Mouse (Mus musculus) CH12F3 (cell line): ENCODE measurements around the gene 0610010F05Rik.
"Not testable (repeated sequence)": the region's sequence is repeated elsewhere in the genome, so short reads cannot be mapped to it uniquely, and the experiment has no call there.

Experiments used
- in situ Hi-C: fragments of 300-500 bp; cut with MboI; formaldehyde crosslinking; loops from 2 replicates; pipeline ENCODE4 v1.14.3; 2020; ENCODE audit warnings: low sequenced_read_pairs

0610010F05Rik gene

GRCm38 (mm10) chr11:23632945-23633878, at the start of gene 0610010F05Rik:
TSS of gene 0610010F05Rik (minus strand) at chr11:23633639.
- in situ Hi-C loops = no loop called here

GRCm38 (mm10) chr11:23682561-23682960, 49.1 kb upstream of the 0610010F05Rik start:
- in situ Hi-C loops = no loop called here

GRCm38 (mm10) chr11:23680435-23680950, 47.1 kb upstream of the 0610010F05Rik start:
- in situ Hi-C loops = no loop called here

GRCm38 (mm10) chr11:23679044-23679642, 45.7 kb upstream of the 0610010F05Rik start:
- in situ Hi-C loops = loop anchor here (5.0 kb wide), 1 partner anchor 268 kb away; no protein-coding TSS in a partner anchor

- in situ Hi-C loops = loop anchor here (5.0 kb wide), 1 partner anchor 271 kb away; no protein-coding TSS in a partner anchor
Observed at GRCm38 (mm10) chr11:23676100-23676499, 42.7 kb upstream of the 0610010F05Rik start.

- in situ Hi-C loops = no loop called here
Observed at GRCm38 (mm10) chr11:23672256-23672749, 38.9 kb upstream of the 0610010F05Rik start.

GRCm38 (mm10) chr11:23667128-23667527, 33.7 kb upstream of the 0610010F05Rik start:
- in situ Hi-C loops = no loop called here

GRCm38 (mm10) chr11:23666526-23666925, 33.1 kb upstream of the 0610010F05Rik start:
- in situ Hi-C loops = no loop called here

- in situ Hi-C loops = no loop called here
Observed at GRCm38 (mm10) chr11:23665798-23666501, 32.5 kb upstream of the 0610010F05Rik start, which contains the start of gene Pex13. TSS of gene Pex13 (minus strand) at chr11:23665959.

GRCm38 (mm10) chr11:23665311-23665786, 31.9 kb upstream of the 0610010F05Rik start, which contains the start of gene Pus10:
TSS of gene Pus10 (plus strand) at chr11:23665674.
- in situ Hi-C loops = no loop called here

- in situ Hi-C loops = no loop called here
Observed at GRCm38 (mm10) chr11:23664232-23664631, 30.8 kb upstream of the 0610010F05Rik start.

GRCm38 (mm10) chr11:23657791-23658190, 24.4 kb upstream of the 0610010F05Rik start:
- in situ Hi-C loops = no loop called here

- in situ Hi-C loops = no loop called here
Observed at GRCm38 (mm10) chr11:23653666-23654065, 20.2 kb upstream of the 0610010F05Rik start.

- in situ Hi-C loops = no loop called here
Observed at GRCm38 (mm10) chr11:23647835-23648234, 14.4 kb upstream of the 0610010F05Rik start.

GRCm38 (mm10) chr11:23647431-23647830, 14.0 kb upstream of the 0610010F05Rik start:
- in situ Hi-C loops = no loop called here

GRCm38 (mm10) chr11:23634573-23634972, 1.1 kb upstream of the 0610010F05Rik start:
- in situ Hi-C loops = no loop called here

- in situ Hi-C loops = no loop called here
Observed at GRCm38 (mm10) chr11:23633879-23634215, 408 bp upstream of the 0610010F05Rik start.

GRCm38 (mm10) chr11:23630664-23631063, 2.8 kb downstream of the 0610010F05Rik start:
- in situ Hi-C loops = no loop called here

- in situ Hi-C loops = no loop called here
Observed at GRCm38 (mm10) chr11:23618995-23619394, 14.4 kb downstream of the 0610010F05Rik start.

- in situ Hi-C loops = no loop called here
Observed at GRCm38 (mm10) chr11:23614546-23614945, 18.9 kb downstream of the 0610010F05Rik start.

GRCm38 (mm10) chr11:23607291-23607690, 26.1 kb downstream of the 0610010F05Rik start:
- in situ Hi-C loops = not testable (repeated sequence)
